Comparison of ENCODE assay signal across 28 mouse cellular contexts in genomic region chr16:78416500-78416899, GRCm38 (mm10). TPM values are rescaled to one million over a fixed set of nuclear protein-coding genes. Genes with fewer than 3 reads are reported as not detected.
DNase-seq lines count a peak whose midpoint lies in the region; ATAC-seq and TF ChIP-seq lines count a peak whose summit lies in the region.
"Had no signal": no experiment of that assay in that cellular context is flagged by ENCODE, and none has a peak within 500 bp of the region (broad histone marks: within the 10 kb centered on the region; RNA-seq: fewer than 3 reads in every experiment).

No protein-coding gene starts in this region.

- H3K4me3 ChIP-seq in gastrocnemius, adult 2 months, result no peak overlapping the region
- H3K4me3 ChIP-seq in ES-E14 (ENCODE audit: insufficient read depth in 1 of 2, low read depth in 1 of 2, low read length in 2 of 2, poor library complexity in 1 of 2, severe bottlenecking in 1 of 2), result no peak overlapping the region
- H3K4me3 ChIP-seq in embryonic facial prominence, embryonic 11.5 days (ENCODE audit: low read depth, low read length), result no peak overlapping the region
- H3K4me3 ChIP-seq: embryonic facial prominence, embryonic 13.5 days; forebrain, embryonic 10.5 days; forebrain, embryonic 13.5 days; hindbrain, embryonic 10.5 days; hindbrain, embryonic 13.5 days; intestine, embryonic 15.5 days had no signal

- intact Hi-C loops in gastrocnemius, adult 2 months (cut with DNase I), result no loop called here
- intact Hi-C loops in gastrocnemius, postnatal 36 days (cut with DNase I), result no loop called here

- no peaks in the 10 kb centered on the region for H3K36me3 ChIP-seq in ES-E14 (ENCODE audit: control insufficient read depth, insufficient read depth, low read length, poor library complexity, severe bottlenecking)
- no peaks in the 10 kb centered on the region for H3K36me3 ChIP-seq in embryonic facial prominence, embryonic 11.5 days (replicated peaks; ENCODE audit: control insufficient read depth, insufficient read depth, low read depth, low read length)
- H3K36me3 ChIP-seq: embryonic facial prominence, embryonic 13.5 days; forebrain, embryonic 10.5 days; G1E; hindbrain, embryonic 10.5 days; hindbrain, embryonic 13.5 days; intestine, embryonic 15.5 days had no signal

- H3K4me1 ChIP-seq in ES-E14 (ENCODE audit: control insufficient read depth in 2 of 2, insufficient read depth in 2 of 2, low read length in 2 of 2, poor library complexity in 1 of 2), result peaks cover 0 to 3% of the 10 kb centered on the region in 2 experiments; a peak in 1 of 4 replicates
- H3K4me1 ChIP-seq in embryonic facial prominence, embryonic 11.5 days (ENCODE audit: control insufficient read depth, insufficient read depth, low read length), result no peaks in the 10 kb centered on the region
- H3K4me1 ChIP-seq: embryonic facial prominence, embryonic 13.5 days; forebrain, embryonic 13.5 days; hindbrain, embryonic 13.5 days; intestine, embryonic 15.5 days had no signal

- no peaks in the 10 kb centered on the region for H3K9me3 ChIP-seq in ES-E14 (ENCODE audit: control insufficient read depth, insufficient read depth, low read depth, low read length)
- H3K9me3 ChIP-seq in embryonic facial prominence, embryonic 11.5 days (replicated peaks; ENCODE audit: control insufficient read depth, low read length), result no peaks in the 10 kb centered on the region
- H3K9me3 ChIP-seq: embryonic facial prominence, embryonic 13.5 days; forebrain, embryonic 13.5 days; intestine, embryonic 15.5 days had no signal

- in situ Hi-C loops in ES-E14 (cut with MboI; ENCODE audit: low sequenced_read_pairs in 2 of 2, unreplicated experiment in 2 of 2), result no loop called here

- H3K9ac ChIP-seq in ES-E14 (ENCODE audit: insufficient read depth, low read depth, low read length, poor library complexity, severe bottlenecking), result no peak overlapping the region
- no peak overlapping the region for H3K9ac ChIP-seq in embryonic facial prominence, embryonic 11.5 days (replicated peaks; ENCODE audit: low read length)
- H3K9ac ChIP-seq: embryonic facial prominence, embryonic 13.5 days; forebrain, embryonic 13.5 days; forebrain, postnatal 0 days; hindbrain, embryonic 13.5 days; intestine, embryonic 15.5 days had no signal

- H3K27ac ChIP-seq in gastrocnemius, adult 2 months, result peak overlapping the region; percentile 64
- H3K27ac ChIP-seq in ES-E14 (ENCODE audit: insufficient read depth, low read depth, low read length, poor library complexity, severe bottlenecking), result no peak overlapping the region
- no peak overlapping the region for H3K27ac ChIP-seq in embryonic facial prominence, embryonic 11.5 days (replicated peaks; ENCODE audit: low read depth, low read length)
- H3K27ac ChIP-seq: embryonic facial prominence, embryonic 13.5 days; forebrain, embryonic 10.5 days; forebrain, embryonic 13.5 days; hindbrain, embryonic 10.5 days; hindbrain, embryonic 13.5 days; intestine, embryonic 15.5 days had no signal

- no peak for TF ChIP-seq CTCF in gastrocnemius, adult 2 months (IDR thresholded peaks at IDR 0.05)

- under 1% methylated on average over 3 of the region's 3 CpGs for WGBS in embryonic facial prominence, embryonic 11.5 days

- no peak for ATAC-seq in embryonic facial prominence, embryonic 11.5 days (replicated peaks; ENCODE audit: insufficient number of reproducible peaks, low FRiP score, low TSS enrichment, low read depth)
- ATAC-seq in megakaryocyte progenitor cell, adult 5-6 weeks (replicated peaks; ENCODE audit: poor library complexity), result no peak
- ATAC-seq: forebrain, embryonic 13.5 days; forebrain, postnatal 0 days; hindbrain, embryonic 16.5 days; intestine, embryonic 15.5 days; Patski had no signal

- no peak for DNase-seq in gastrocnemius, adult 2 months
- no peak for DNase-seq in gastrocnemius, postnatal 36 days
- DNase-seq in heart, adult 8-10 months (ENCODE audit: low spot score), result peak; percentile 16
- DNase-seq in heart, postnatal 4 days, result no peak
- peak; percentile 33 for DNase-seq in ES-E14 (ENCODE audit: low read depth, low spot score)
- DNase-seq in embryonic facial prominence, embryonic 11.5 days (ENCODE audit: low spot score), result peak; percentile 35
- no peak for DNase-seq in embryo, embryonic 10 days (ENCODE audit: low spot score)
- DNase-seq: adrenal gland, adult 8-10 months; adrenal gland, postnatal 25 days; cerebellum, adult 11-12 months; cerebellum, adult 8-10 months; cerebellum, postnatal 10 days; cerebellum, postnatal 36 days; forebrain, postnatal 0 days; gastrocnemius, postnatal 25 days; kidney, adult 11 months; kidney, adult 8-10 months had no signal

- no peaks in the 10 kb centered on the region for H3K27me3 ChIP-seq in embryonic facial prominence, embryonic 11.5 days (ENCODE audit: control insufficient read depth, insufficient read depth, low read length)
- H3K27me3 ChIP-seq: forebrain, embryonic 13.5 days; hindbrain, embryonic 13.5 days; intestine, embryonic 15.5 days had no signal

- no peak overlapping the region for H3K4me2 ChIP-seq in embryonic facial prominence, embryonic 11.5 days (ENCODE audit: low read depth, low read length)
- H3K4me2 ChIP-seq: embryonic facial prominence, embryonic 13.5 days; forebrain, embryonic 13.5 days; heart, embryonic 11.5 days; hindbrain, embryonic 13.5 days; intestine, embryonic 15.5 days had no signal

TF ChIP-seq in ES-E14, 5 proteins besides CTCF, POLR2A, EP300 and RAD21:
- no peak for TF ChIP-seq ZNF384 (IDR thresholded peaks at IDR 0.05; ENCODE audit: low read depth, low read length)
- no peak for TF ChIP-seq ZC3H11A (IDR thresholded peaks at IDR 0.05; ENCODE audit: borderline replicate concordance, low read depth, low read length)
- TF ChIP-seq MAFK (IDR thresholded peaks at IDR 0.05; ENCODE audit: insufficient read depth, low read depth, low read length), result no peak
- TF ChIP-seq HCFC1 (IDR thresholded peaks at IDR 0.05; ENCODE audit: borderline replicate concordance, insufficient read depth, low read length), result no peak
- TF ChIP-seq CHD2 (IDR thresholded peaks at IDR 0.05; ENCODE audit: low read depth, low read length), result no peak

RNA-seq across cellular contexts. Expression of gene Btg3, which starts 39.5 kb away (rescaled TPM):
- total RNA-seq in gastrocnemius, adult 2 months (2021), result 1 to 10 TPM; 1.8 to 4.5 TPM
- total RNA-seq in gastrocnemius, postnatal 36 days (2021), result 1 to 10 TPM; 3.4 to 3.9 TPM
- total RNA-seq in heart, adult 8-10 months (2022), result 1 to 10 TPM; 5.3 to 6.5 (median 5.8) TPM
- total RNA-seq in heart, postnatal 4 days (2021), result 10 to 100 TPM; 22.6 to 28.5 TPM
- 14.3 and 27.9 TPM in 2 replicates for total RNA-seq in ES-E14 (2012; rRNA removed)
- polyA plus RNA-seq in embryonic facial prominence, embryonic 11.5 days (2014; fragmentation: Nextera tagmentation; extraction: Ambion mirVana), result 37.1 and 43.9 TPM in 2 replicates
- total RNA-seq in megakaryocyte progenitor cell, adult 5-6 weeks (2015), result 45.4 and 46.2 TPM in 2 replicates
- total RNA-seq in megakaryocyte progenitor cell, adult 5-6 weeks (2017), result 9.0 and 12.7 TPM in 2 replicates

Comparison
In these comparisons a context has a peak if more than half of its experiments do, and no peak if none do; other contexts are left out.
1. DNase-seq: peak in heart, adult 8-10 months (single experiment), ES-E14 (single experiment) and embryonic facial prominence, embryonic 11.5 days (single experiment); none in gastrocnemius, adult 2 months (single experiment), gastrocnemius, postnatal 36 days (0 of 2), heart, postnatal 4 days (single experiment) and embryo, embryonic 10 days (single experiment).